Mouse (Mus musculus): ENCODE measurements around the gene Prph2.

GRCm38 (mm10) chr17:46866836-46867235, 43.4 kb upstream of the Prph2 start:
- TF ChIP-seq POLR2A (IDR thresholded peaks at IDR 0.05; ENCODE audit: borderline replicate concordance, low read depth, low read length), result no peak
- TF ChIP-seq CTCF (IDR thresholded peaks at IDR 0.05; ENCODE audit: low read depth, low read length), result no peak

Data from bone marrow macrophage, adult 2 months (primary cell).